Comparison of ENCODE assay signal across 17 mouse cellular contexts in genomic region chr17:45296363-45296762, GRCm38 (mm10).
A peak's percentile ranks its signal among the peaks of the same experiment; 100 is the strongest.
DNase-seq lines count a peak whose midpoint lies in the region; ATAC-seq and TF ChIP-seq lines count a peak whose summit lies in the region.
"Had no signal": no experiment of that assay in that cellular context is flagged by ENCODE, and none has a peak within 500 bp of the region (broad histone marks: within the 10 kb centered on the region; RNA-seq: fewer than 3 reads in every experiment).

No protein-coding gene starts in this region.

- no peaks in the 10 kb centered on the region for H3K4me1 ChIP-seq in kidney, adult 2 months (ENCODE audit: control insufficient read depth, insufficient read depth, low read length)
- H3K4me1 ChIP-seq: midbrain, embryonic 13.5 days had no signal

- no peak overlapping the region for H3K4me3 ChIP-seq in kidney, adult 2 months (ENCODE audit: insufficient read depth, low read depth, low read length)
- H3K4me3 ChIP-seq: erythroblast, embryonic 14.5 days; limb, embryonic 13.5 days; midbrain, embryonic 13.5 days had no signal

- no peaks in the 10 kb centered on the region for H3K27me3 ChIP-seq in kidney, adult 2 months (replicated peaks; ENCODE audit: control insufficient read depth, insufficient read depth, low read length)
- H3K27me3 ChIP-seq: midbrain, embryonic 13.5 days had no signal

- 0 out of 2 replicates have a peak, but pooled peaks have one; percentile 15 for TF ChIP-seq CTCF in kidney, adult 2 months (conservative IDR thresholded peaks at IDR 0.05; ENCODE audit: insufficient read depth, insufficient read length, low read depth, low read length)

- 96% methylated on average over 1 of the region's 1 CpGs for WGBS in kidney, adult 2 months

- no peak for ATAC-seq in erythroid progenitor cell, adult 5-6 weeks (replicated peaks; ENCODE audit: low FRiP score, poor library complexity, severe bottlenecking)
- ATAC-seq: hindbrain, embryonic 16.5 days; midbrain, embryonic 13.5 days had no signal

- no peaks in the 10 kb centered on the region for H3K36me3 ChIP-seq in kidney, adult 2 months (ENCODE audit: control insufficient read depth, insufficient read depth, low read length)
- H3K36me3 ChIP-seq: limb, embryonic 13.5 days; midbrain, embryonic 13.5 days had no signal

- H3K27ac ChIP-seq in kidney, adult 2 months (ENCODE audit: insufficient read depth, low read depth, low read length), result no peak overlapping the region
- H3K27ac ChIP-seq: limb, embryonic 13.5 days; midbrain, embryonic 13.5 days had no signal

- no peak for DNase-seq in kidney, adult 2 months
- no peak for DNase-seq in kidney, adult 18-20 months
- DNase-seq in 3T3-L1 (ENCODE audit: low read depth, low spot score), result peak; percentile 24
- DNase-seq in CD4-positive helper T cell, adult 2 months (ENCODE audit: low read depth, low spot score), result peak; percentile 12
- DNase-seq in ZHBTc4 (ENCODE audit: low read depth, low spot score), result peak; percentile 51
- DNase-seq in right cerebral cortex, postnatal 36 days (ENCODE audit: low spot score in 2 of 2), result no peak
- DNase-seq: cerebellum, adult 9-11 months; heart, postnatal 10 days; kidney, postnatal 10 days; layer of hippocampus, postnatal 36 days; right cerebral cortex, postnatal 14 days; thymus, adult 2 months had no signal

- TF ChIP-seq POLR2A in kidney, adult 2 months (IDR thresholded peaks at IDR 0.05; ENCODE audit: low read depth, low read length), result no peak

Comparison
In these comparisons a context has a peak if more than half of its experiments do, and no peak if none do; other contexts are left out.
1. DNase-seq: peak in 3T3-L1 (single experiment), CD4-positive helper T cell, adult 2 months (single experiment) and ZHBTc4 (single experiment); none in kidney, adult 2 months (single experiment), kidney, adult 18-20 months (single experiment) and right cerebral cortex, postnatal 36 days (0 of 2).